Mouse (Mus musculus) neural tube, embryonic 12.5 days (tissue): ENCODE data around the gene Phyhd1. TPM values are rescaled to one million over a fixed set of nuclear protein-coding genes. Genes with fewer than 3 reads are reported as not detected.

Source experiments
- ATAC-seq: fragments of 200-750 bp; cut with Nextera tagmentation; 2 replicates; pipeline ENCODE4 v1.8.0; 2017; ENCODE audit warnings: low read depth, mild to moderate bottlenecking, moderate TSS enrichment, moderate library complexity; ENCODE audit not compliant: low FRiP score
- H3K27ac ChIP-seq: fragments of 300-500 bp; sonication (generic); 2 replicates; pipeline ENCODE4 v1.5.1; 2016
- H3K27me3 ChIP-seq: fragments of 300-500 bp; sonication (generic); replicated peaks from 2 replicates; pipeline ENCODE4 v1.6.1; 2016; ENCODE audit warnings: mild to moderate bottlenecking
- H3K36me3 ChIP-seq: fragments of 300-500 bp; sonication (generic); 2 replicates; pipeline ENCODE4 v1.6.1; 2016; ENCODE audit warnings: mild to moderate bottlenecking
- H3K4me1 ChIP-seq: fragments of 300-500 bp; sonication (generic); 2 replicates; pipeline ENCODE4 v1.6.1; 2016
- H3K4me2 ChIP-seq: fragments of 300-500 bp; sonication (generic); replicated peaks from 2 replicates; pipeline ENCODE4 v1.6.1; 2016; ENCODE audit warnings: mild to moderate bottlenecking
- H3K4me3 ChIP-seq: fragments of 300-500 bp; sonication (generic); 2 replicates; pipeline ENCODE4 v1.5.1; 2016
- H3K9ac ChIP-seq: fragments of 300-500 bp; sonication (generic); 2 replicates; pipeline ENCODE4 v1.6.1; 2016; ENCODE audit warnings: mild to moderate bottlenecking
- H3K9me3 ChIP-seq: fragments of 300-500 bp; sonication (generic); 2 replicates; pipeline ENCODE4 v1.6.1; 2016; ENCODE audit warnings: mild to moderate bottlenecking
- WGBS: fragments of 180-500 bp; shearing (Covaris S2); methylation state at CpG from one replicate; pipeline ENCODE4 v1.1.7; 2016; 5-methylcytosine and 5-hydroxymethylcytosine counted together
- polyA plus RNA-seq: library from polyadenylated mRNA; unstranded; fragments of >200 nt; fragmentation: Nextera tagmentation; extraction: Ambion mirVana; gene quantifications from 2 replicates; pipeline ENCODE4 v1.2.1, GENCODE M21; 2016

The Phyhd1 gene
- polyA plus RNA-seq, 1 experiment from 2014 or later = 4.2 TPM

GRCm38 (mm10) chr2:30257699-30258460, 8.1 kb upstream of the Phyhd1 start:
- H3K9ac ChIP-seq = no peak overlapping the region
- no peak overlapping the region for H3K27ac ChIP-seq
- H3K4me2 ChIP-seq = no peak overlapping the region
- H3K9me3 ChIP-seq = no peaks in the 10 kb centered on the region
- no peaks in the 10 kb centered on the region; the same call in 1 of the 2 replicates for H3K4me1 ChIP-seq
- no peaks in the 10 kb centered on the region for H3K27me3 ChIP-seq
- no peak for ATAC-seq
- peaks cover 84% of the 10 kb centered on the region for H3K36me3 ChIP-seq
- WGBS = 91% methylated on average over 7 of the region's 7 CpGs
- H3K4me3 ChIP-seq = no peak overlapping the region

DNA sequence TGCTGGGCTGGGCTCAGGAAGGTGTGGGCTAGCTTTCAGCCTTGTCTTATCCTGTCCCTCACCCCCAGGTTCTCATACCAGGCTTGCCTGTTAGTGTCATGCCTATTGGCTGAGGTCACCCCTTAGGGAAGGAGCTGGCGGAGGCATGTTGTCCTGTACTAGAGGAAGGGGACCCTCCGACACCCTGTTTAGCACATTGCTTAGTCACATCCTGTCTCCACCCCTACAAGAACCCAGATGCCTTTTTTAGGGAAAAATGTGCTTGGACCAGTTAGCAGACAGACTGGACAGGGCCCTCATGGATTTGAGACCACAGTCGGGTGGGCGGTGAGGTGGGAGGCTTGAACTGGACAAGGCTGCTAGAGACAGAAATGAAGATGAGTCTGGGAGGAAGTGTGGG, 7.4 kb upstream of the Phyhd1 start:
- no peaks in the 10 kb centered on the region; the same call in 1 of the 2 replicates for H3K4me1 ChIP-seq
- peaks cover 88% of the 10 kb centered on the region for H3K36me3 ChIP-seq
- 92% methylated on average over 4 of the region's 4 CpGs for WGBS
- no peaks in the 10 kb centered on the region for H3K27me3 ChIP-seq
- H3K4me2 ChIP-seq = no peak overlapping the region
- H3K4me3 ChIP-seq = no peak overlapping the region
- no peaks in the 10 kb centered on the region for H3K9me3 ChIP-seq
- H3K27ac ChIP-seq = no peak overlapping the region
- no peak overlapping the region for H3K9ac ChIP-seq
- ATAC-seq = no peak

- no peak overlapping the region for H3K4me2 ChIP-seq
- no peak overlapping the region for H3K27ac ChIP-seq
- no peaks in the 10 kb centered on the region for H3K9me3 ChIP-seq
- no peaks in the 10 kb centered on the region for H3K27me3 ChIP-seq
- no peak for ATAC-seq
- H3K9ac ChIP-seq = no peak overlapping the region
- H3K4me1 ChIP-seq = no peaks in the 10 kb centered on the region; the same call in 1 of the 2 replicates
- peaks cover 95% of the 10 kb centered on the region for H3K36me3 ChIP-seq
- H3K4me3 ChIP-seq = no peak overlapping the region
- 90% methylated on average over 15 of the region's 15 CpGs for WGBS
Measured at GRCm38 (mm10) chr2:30259131-30260064, 6.6 kb upstream of the Phyhd1 start.

- peaks cover 85% of the 10 kb centered on the region for H3K36me3 ChIP-seq
- 93% methylated on average over 4 of the region's 4 CpGs for WGBS
- H3K4me3 ChIP-seq = no peak overlapping the region
- no peak overlapping the region for H3K4me2 ChIP-seq
- ATAC-seq = no peak
- peaks cover 11% of the 10 kb centered on the region for H3K4me1 ChIP-seq
- no peak overlapping the region for H3K27ac ChIP-seq
- no peak overlapping the region for H3K9ac ChIP-seq
- H3K27me3 ChIP-seq = no peaks in the 10 kb centered on the region
- H3K9me3 ChIP-seq = no peaks in the 10 kb centered on the region
Measured at GRCm38 (mm10) chr2:30261064-30261736, 4.8 kb upstream of the Phyhd1 start.

DNA sequence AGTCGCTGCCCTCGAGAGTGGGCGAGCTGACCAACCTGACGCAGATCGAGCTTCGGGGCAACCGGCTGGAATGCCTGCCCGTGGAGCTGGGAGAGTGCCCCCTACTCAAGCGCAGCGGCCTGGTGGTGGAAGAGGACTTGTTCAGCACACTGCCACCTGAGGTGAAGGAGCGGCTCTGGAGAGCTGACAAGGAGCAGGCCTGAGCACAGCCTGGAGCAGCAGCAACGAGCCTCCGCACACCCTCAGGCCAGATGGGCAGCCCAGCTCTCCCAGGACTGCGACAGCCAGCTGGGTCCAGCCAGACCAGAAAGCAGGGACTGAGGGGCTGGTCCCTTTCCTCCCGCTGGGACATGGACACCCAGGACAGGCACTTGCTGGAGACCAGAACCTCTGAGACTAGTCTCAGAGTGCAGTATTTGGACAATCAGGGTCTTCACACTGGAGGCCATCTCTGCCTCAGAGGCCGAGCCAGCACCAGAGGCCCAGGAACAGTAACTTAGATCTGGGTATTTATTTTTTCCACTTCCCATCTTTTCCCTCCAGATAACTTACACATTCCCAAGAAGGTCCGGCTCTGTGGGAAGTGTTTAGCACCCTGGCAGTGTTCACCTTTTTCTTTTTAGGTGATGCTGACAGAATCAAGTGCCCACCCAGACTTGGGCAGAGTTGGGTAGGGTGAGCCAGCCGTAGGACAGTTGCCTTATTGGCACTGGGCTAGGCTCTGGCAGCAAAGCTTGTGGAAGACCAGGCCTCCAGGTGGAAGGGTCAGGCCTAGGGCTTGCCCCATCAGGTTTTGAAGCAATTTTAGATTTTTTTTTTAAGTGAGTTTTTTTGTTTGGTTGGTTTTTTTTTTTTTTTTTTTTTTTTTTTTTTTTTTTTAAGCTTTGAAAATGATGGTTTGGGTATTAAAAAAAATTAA, 3.8 kb upstream of the Phyhd1 start:
- Histone ChIP-seq H3K9ac (no peak overlapping the region), H3K27me3 (no peaks in the 10 kb centered on the region), H3K9me3 (no peaks in the 10 kb centered on the region), H3K4me2 (no peak overlapping the region), H3K27ac (no peak overlapping the region), H3K4me3 (no peak overlapping the region), H3K4me1 (peaks cover 12% of the 10 kb centered on the region), H3K36me3 (peaks cover 75% of the 10 kb centered on the region)
- no peak for ATAC-seq
- WGBS = 93% methylated on average over 18 of the region's 18 CpGs

DNA sequence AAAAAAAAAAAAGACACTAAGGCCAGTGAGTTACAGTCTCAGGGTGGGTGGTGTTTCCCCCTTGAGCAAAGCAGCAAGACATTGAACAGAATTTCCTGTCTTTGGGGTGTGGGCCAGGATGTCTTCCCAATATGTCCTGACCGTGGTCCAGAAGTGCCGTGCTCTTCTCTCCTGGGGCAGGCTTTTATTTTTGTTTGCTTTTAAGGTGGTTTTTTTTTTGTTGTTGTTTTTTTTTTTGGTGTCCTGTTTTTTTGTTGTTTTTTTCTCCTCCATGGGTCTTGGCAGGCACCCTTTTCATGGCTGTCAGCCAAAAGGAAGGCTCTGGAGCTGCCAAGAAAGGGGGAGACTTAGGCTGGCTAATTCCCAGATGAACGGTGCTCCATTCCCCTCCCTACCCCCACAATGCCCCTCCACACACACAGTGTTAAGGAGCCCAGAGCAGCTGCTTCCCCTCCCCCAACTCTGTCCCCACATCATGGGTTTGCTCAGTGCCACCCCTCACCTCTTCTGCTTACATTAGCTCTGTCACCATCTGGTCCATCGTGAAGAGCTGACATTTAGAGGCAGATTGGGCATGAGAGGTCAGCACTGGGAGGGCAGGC, 3.1 kb upstream of the Phyhd1 start:
- Histone ChIP-seq H3K9ac (no peak overlapping the region), H3K27me3 (no peaks in the 10 kb centered on the region), H3K9me3 (no peaks in the 10 kb centered on the region), H3K36me3 (peaks cover 68% of the 10 kb centered on the region), H3K4me1 (peaks cover 12% of the 10 kb centered on the region), H3K4me2 (no peak overlapping the region), H3K4me3 (no peak overlapping the region), H3K27ac (no peak overlapping the region)
- 75% methylated on average over 4 of the region's 4 CpGs for WGBS
- no peak for ATAC-seq

- no peaks in the 10 kb centered on the region for H3K27me3 ChIP-seq
- no peak for ATAC-seq
- peaks cover 59% of the 10 kb centered on the region for H3K36me3 ChIP-seq
- H3K9ac ChIP-seq = no peak overlapping the region
- no peak overlapping the region for H3K4me2 ChIP-seq
- H3K27ac ChIP-seq = no peak overlapping the region
- WGBS = 90% methylated on average over 6 of the region's 6 CpGs
- no peaks in the 10 kb centered on the region for H3K9me3 ChIP-seq
- H3K4me1 ChIP-seq = peaks cover 12% of the 10 kb centered on the region
- H3K4me3 ChIP-seq = no peak overlapping the region
Measured at GRCm38 (mm10) chr2:30263811-30264210, 2.2 kb upstream of the Phyhd1 start.

GRCm38 (mm10) chr2:30264671-30265519, 1.1 kb upstream of the Phyhd1 start:
- Histone ChIP-seq H3K4me3 (no peak overlapping the region), H3K27me3 (no peaks in the 10 kb centered on the region), H3K4me1 (peaks cover 12% of the 10 kb centered on the region), H3K9me3 (no peaks in the 10 kb centered on the region), H3K27ac (no peak overlapping the region), H3K4me2 (no peak overlapping the region), H3K36me3 (peaks cover 48% of the 10 kb centered on the region), H3K9ac (no peak overlapping the region)
- no peak for ATAC-seq
- WGBS = 87% methylated on average over 7 of the region's 7 CpGs

GRCm38 (mm10) chr2:30266392-30266941, 464 bp downstream of the Phyhd1 start:
- Histone ChIP-seq H3K27ac (no peak overlapping the region), H3K4me1 (peaks cover 12% of the 10 kb centered on the region), H3K4me3 (no peak overlapping the region), H3K36me3 (peaks cover 34% of the 10 kb centered on the region), H3K9ac (no peak overlapping the region), H3K27me3 (no peaks in the 10 kb centered on the region), H3K4me2 (no peak overlapping the region), H3K9me3 (no peaks in the 10 kb centered on the region)
- WGBS = 30% methylated on average over 4 of the region's 4 CpGs
- no peak for ATAC-seq

DNA sequence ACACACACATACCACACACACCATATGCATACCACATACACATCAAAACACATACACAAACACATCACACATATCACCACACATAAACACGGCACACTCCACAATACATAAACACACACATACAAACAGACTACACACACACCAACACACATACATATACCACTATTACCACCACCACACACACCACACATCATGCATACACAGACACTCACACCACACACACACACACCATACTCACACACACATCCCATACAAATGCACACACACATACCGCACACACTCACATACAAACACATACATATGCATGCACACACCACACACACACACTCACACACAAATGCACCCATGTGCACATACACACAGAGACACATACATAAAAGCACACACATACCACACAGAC, 1.5 kb downstream of the Phyhd1 start:
- H3K9me3 ChIP-seq = no peaks in the 10 kb centered on the region
- H3K4me1 ChIP-seq = peaks cover 12% of the 10 kb centered on the region
- no peak overlapping the region for H3K27ac ChIP-seq
- no peak overlapping the region for H3K4me2 ChIP-seq
- H3K9ac ChIP-seq = no peak overlapping the region
- peaks cover 24% of the 10 kb centered on the region for H3K36me3 ChIP-seq
- WGBS = 94% methylated on average over 2 of the region's 2 CpGs
- no peak overlapping the region for H3K4me3 ChIP-seq
- H3K27me3 ChIP-seq = no peaks in the 10 kb centered on the region
- ATAC-seq = no peak
